Mouse (Mus musculus): Measurements from ENCODE around the gene Slc25a54.

DNA sequence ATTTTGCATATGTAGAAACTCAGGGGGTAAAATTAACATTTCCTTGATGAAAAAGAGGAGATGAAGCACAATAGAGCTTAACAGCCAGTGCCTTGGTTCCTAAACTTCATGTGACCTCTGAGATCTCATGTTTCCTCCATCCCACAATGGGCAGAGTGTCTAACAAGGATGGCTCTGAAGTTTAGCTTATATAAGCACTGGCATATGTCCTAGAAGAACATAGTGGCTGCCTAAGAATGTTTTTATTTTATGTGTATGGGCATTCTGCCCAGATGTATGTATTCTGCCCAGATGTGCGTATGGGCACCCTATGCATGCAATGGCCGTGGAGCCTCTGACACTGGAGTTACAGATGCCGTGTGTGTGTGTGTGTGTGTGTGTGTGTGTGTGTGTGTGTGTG lies 77.2 kb downstream of the Slc25a54 start:
- TF ChIP-seq CTCF (IDR thresholded peaks at IDR 0.05; ENCODE audit: low read depth, low read length), result no peak
- no peak for TF ChIP-seq POLR2A (IDR thresholded peaks at IDR 0.05; ENCODE audit: borderline replicate concordance, low read depth, low read length)

All from bone marrow macrophage, adult 2 months (primary cell).